Mouse (Mus musculus) embryonic facial prominence, embryonic 11.5 days (tissue): ENCODE measurements around the gene Casp6. TPM values are rescaled to one million over a fixed set of nuclear protein-coding genes. Genes with fewer than 3 reads are reported as not detected.

Experiments
- ATAC-seq: fragments of 200-750 bp; cut with Nextera tagmentation; replicated peaks from 2 replicates; pipeline ENCODE4 v1.8.0; 2017; ENCODE audit warnings: low read depth; ENCODE audit not compliant: insufficient number of reproducible peaks, low FRiP score, low TSS enrichment
- DNase-seq: peaks from one replicate; pipeline ENCODE4 v3.0.0-alpha.2; 2015; ENCODE audit warnings: low spot score
- H3K27ac ChIP-seq: fragments of 300-500 bp; sonication (generic); replicated peaks from 2 replicates; pipeline ENCODE4 v1.5.1; 2014; ENCODE audit warnings: mild to moderate bottlenecking, low read depth, low read length, control low read depth
- H3K27me3 ChIP-seq: fragments of 300-500 bp; sonication (generic); 2 replicates; pipeline ENCODE4 v1.6.1; 2014; ENCODE audit warnings: mild to moderate bottlenecking, low read length, moderate library complexity, mixed read lengths; ENCODE audit not compliant: control insufficient read depth, insufficient read depth
- H3K36me3 ChIP-seq: fragments of 300-500 bp; sonication (generic); replicated peaks from 2 replicates; pipeline ENCODE4 v1.6.1; 2014; ENCODE audit warnings: low read depth, mild to moderate bottlenecking, low read length, moderate library complexity, mixed read lengths; ENCODE audit not compliant: control insufficient read depth, insufficient read depth
- H3K4me1 ChIP-seq: fragments of 300-500 bp; sonication (generic); 2 replicates; pipeline ENCODE4 v1.6.1; 2014; ENCODE audit warnings: low read length, mixed read lengths; ENCODE audit not compliant: control insufficient read depth, insufficient read depth
- H3K4me2 ChIP-seq: fragments of 300-500 bp; sonication (generic); 2 replicates; pipeline ENCODE4 v1.6.1; 2014; ENCODE audit warnings: low read depth, mild to moderate bottlenecking, control low read depth, low read length, moderate library complexity
- H3K4me3 ChIP-seq: fragments of 300-500 bp; sonication (generic); 2 replicates; pipeline ENCODE4 v1.5.1; 2014; ENCODE audit warnings: low read depth, low read length, control low read depth
- H3K9ac ChIP-seq: fragments of 300-500 bp; sonication (generic); replicated peaks from 2 replicates; pipeline ENCODE4 v1.6.1; 2014; ENCODE audit warnings: mild to moderate bottlenecking, control low read depth, low read length
- H3K9me3 ChIP-seq: fragments of 300-500 bp; sonication (generic); replicated peaks from 2 replicates; pipeline ENCODE4 v1.6.1; 2016; ENCODE audit warnings: mild to moderate bottlenecking, low read length, inconsistent platforms, mixed read lengths; ENCODE audit not compliant: control insufficient read depth
- WGBS: fragments of 180-500 bp; shearing (Covaris S2); extraction: QIAGEN DNeasy Blood & Tissue Kit; methylation state at CpG from one replicate; pipeline ENCODE4 v1.1.7; 2014; 5-methylcytosine and 5-hydroxymethylcytosine counted together
- polyA plus RNA-seq: library from polyadenylated mRNA; unstranded; fragments of >200 nt; fragmentation: Nextera tagmentation; extraction: Ambion mirVana; gene quantifications from 2 replicates; pipeline ENCODE4 v1.2.1, GENCODE M21; 2014

Gene Casp6
- polyA plus RNA-seq, 1 experiment from 2014 or later: 119 TPM

GRCm38 (mm10) chr3:129925861-129926260 is 24.6 kb downstream of the Casp6 start:
- no peak overlapping the region for H3K27ac ChIP-seq
- 92% methylated on average over 3 of the region's 3 CpGs for WGBS

GRCm38 (mm10) chr3:129930213-129930778 is 29.1 kb downstream of the Casp6 start:
- no peaks in the 10 kb centered on the region for H3K9me3 ChIP-seq
- H3K4me1 ChIP-seq: no peaks in the 10 kb centered on the region
- no peaks in the 10 kb centered on the region for H3K27me3 ChIP-seq
- no peak overlapping the region for H3K4me3 ChIP-seq
- no peaks in the 10 kb centered on the region for H3K36me3 ChIP-seq
- ATAC-seq (no peak), DNase-seq (no peak)
- WGBS: 67% methylated on average over 6 of the region's 6 CpGs
- no peak overlapping the region for H3K4me2 ChIP-seq
- H3K27ac ChIP-seq: no peak overlapping the region
- no peak overlapping the region for H3K9ac ChIP-seq

More at GRCm38 (mm10) chr3:129925861-129926260, 24.6 kb downstream of the Casp6 start:
- Histone ChIP-seq H3K4me3 (no peak overlapping the region), H3K36me3 (no peaks in the 10 kb centered on the region), H3K4me2 (no peak overlapping the region), H3K4me1 (no peaks in the 10 kb centered on the region), H3K27me3 (no peaks in the 10 kb centered on the region), H3K9ac (no peak overlapping the region), H3K9me3 (no peaks in the 10 kb centered on the region)
- no peak for DNase-seq
- no peak for ATAC-seq

- H3K27me3 ChIP-seq: no peaks in the 10 kb centered on the region
- no peak overlapping the region for H3K4me3 ChIP-seq
- H3K4me2 ChIP-seq: no peak overlapping the region
- no peak for ATAC-seq
- no peak overlapping the region for H3K27ac ChIP-seq
- no peaks in the 10 kb centered on the region for H3K9me3 ChIP-seq
- H3K4me1 ChIP-seq: no peaks in the 10 kb centered on the region
- no peaks in the 10 kb centered on the region for H3K36me3 ChIP-seq
- H3K9ac ChIP-seq: no peak overlapping the region
- peak; percentile 35 for DNase-seq
- 54% methylated on average over 4 of the region's 4 CpGs for WGBS
Measured at GRCm38 (mm10) chr3:129932443-129932842, 31.2 kb downstream of the Casp6 start.

- Histone ChIP-seq H3K4me3 (no peak overlapping the region), H3K4me2 (no peak overlapping the region), H3K36me3 (no peaks in the 10 kb centered on the region), H3K9me3 (no peaks in the 10 kb centered on the region), H3K4me1 (no peaks in the 10 kb centered on the region), H3K9ac (no peak overlapping the region), H3K27ac (no peak overlapping the region), H3K27me3 (no peaks in the 10 kb centered on the region)
- ATAC-seq (no peak), DNase-seq (no peak)
- WGBS: 57% methylated on average over 9 of the region's 9 CpGs
Measured at GRCm38 (mm10) chr3:129936561-129936960, 35.3 kb downstream of the Casp6 start.

- WGBS: 52% methylated on average over 3 of the region's 3 CpGs
- no peaks in the 10 kb centered on the region for H3K9me3 ChIP-seq
- no peaks in the 10 kb centered on the region for H3K27me3 ChIP-seq
- no peak overlapping the region for H3K9ac ChIP-seq
- ATAC-seq: no peak
- H3K36me3 ChIP-seq: no peaks in the 10 kb centered on the region
- no peak for DNase-seq
- H3K4me3 ChIP-seq: no peak overlapping the region
- no peaks in the 10 kb centered on the region for H3K4me1 ChIP-seq
- H3K27ac ChIP-seq: no peak overlapping the region
- H3K4me2 ChIP-seq: no peak overlapping the region
Measured at GRCm38 (mm10) chr3:129937848-129938247, 36.6 kb downstream of the Casp6 start.

GRCm38 (mm10) chr3:129939058-129939457 is 37.8 kb downstream of the Casp6 start:
- Histone ChIP-seq H3K9ac (no peak overlapping the region), H3K27me3 (no peaks in the 10 kb centered on the region), H3K27ac (no peak overlapping the region), H3K9me3 (no peaks in the 10 kb centered on the region), H3K36me3 (no peaks in the 10 kb centered on the region), H3K4me3 (no peak overlapping the region), H3K4me1 (no peaks in the 10 kb centered on the region), H3K4me2 (no peak overlapping the region)
- DNase-seq (no peak), ATAC-seq (no peak)
- 55% methylated on average over 7 of the region's 7 CpGs for WGBS

- no peaks in the 10 kb centered on the region for H3K36me3 ChIP-seq
- H3K27me3 ChIP-seq: no peaks in the 10 kb centered on the region
- ATAC-seq: no peak
- WGBS: 93% methylated on average over 2 of the region's 2 CpGs
- H3K4me2 ChIP-seq: no peak overlapping the region
- H3K27ac ChIP-seq: no peak overlapping the region
- H3K4me1 ChIP-seq: no peaks in the 10 kb centered on the region
- DNase-seq: no peak
- H3K9ac ChIP-seq: no peak overlapping the region
- no peaks in the 10 kb centered on the region for H3K9me3 ChIP-seq
- no peak overlapping the region for H3K4me3 ChIP-seq
Measured at GRCm38 (mm10) chr3:129940780-129941179, 39.6 kb downstream of the Casp6 start.

GRCm38 (mm10) chr3:129941291-129941690 is 40.1 kb downstream of the Casp6 start:
- H3K27me3 ChIP-seq: no peaks in the 10 kb centered on the region
- H3K27ac ChIP-seq: no peak overlapping the region
- 94% methylated on average over 1 of the region's 1 CpGs for WGBS
- H3K36me3 ChIP-seq: no peaks in the 10 kb centered on the region
- no peak for DNase-seq
- no peak overlapping the region for H3K4me2 ChIP-seq
- H3K4me3 ChIP-seq: no peak overlapping the region
- H3K4me1 ChIP-seq: no peaks in the 10 kb centered on the region
- no peak for ATAC-seq
- no peak overlapping the region for H3K9ac ChIP-seq
- no peaks in the 10 kb centered on the region for H3K9me3 ChIP-seq
